Mouse (Mus musculus) heart, embryonic 14.5 days (tissue): ENCODE data around the gene Shox2. TPM values are rescaled to one million over a fixed set of nuclear protein-coding genes. Genes with fewer than 3 reads are reported as not detected.
A peak's percentile ranks its signal among the peaks of the same experiment; 100 is the strongest.

ENCODE experiments used
- ATAC-seq: fragments of 200-750 bp; cut with Nextera tagmentation; 2 replicates; pipeline ENCODE4 v1.8.0; 2017; ENCODE audit warnings: low read depth, moderate TSS enrichment; ENCODE audit not compliant: insufficient number of reproducible peaks, insufficient read depth, low FRiP score
- H3K27ac ChIP-seq, 2 experiments: fragments of 200-500 bp in 1 of 2; fragments of 300-500 bp in 1 of 2; sonication (generic) in 1 of 2; replicated peaks in 1 of 2; 2 replicates each; pipeline ENCODE4 v1.5.1; 2012 to 2014; ENCODE audit warnings: low read depth in 2 of 2, low read length in 2 of 2, control low read depth in 1 of 2, mild to moderate bottlenecking in 1 of 2, mixed read lengths in 1 of 2; ENCODE audit not compliant: control insufficient read depth in 1 of 2, insufficient read depth in 1 of 2
- H3K27me3 ChIP-seq: fragments of 300-500 bp; sonication (generic); 2 replicates; pipeline ENCODE4 v1.6.1; 2014; ENCODE audit warnings: mild to moderate bottlenecking, low read length, control low read depth; ENCODE audit not compliant: control insufficient read depth, insufficient read depth
- H3K36me3 ChIP-seq: fragments of 300-500 bp; sonication (generic); 2 replicates; pipeline ENCODE4 v1.6.1; 2014; ENCODE audit warnings: mild to moderate bottlenecking, control low read depth, low read length, mixed read lengths; ENCODE audit not compliant: control insufficient read depth, insufficient read depth
- H3K4me1 ChIP-seq, 2 experiments: fragments of 200-500 bp in 1 of 2; fragments of 300-500 bp in 1 of 2; sonication (generic) in 1 of 2; 2 replicates each; pipeline ENCODE4 v1.6.1; 2012 to 2014; ENCODE audit warnings: low read length in 2 of 2, control low read depth in 1 of 2, mixed read lengths in 1 of 2; ENCODE audit not compliant: control insufficient read depth in 2 of 2, insufficient read depth in 2 of 2
- H3K4me2 ChIP-seq: fragments of 300-500 bp; sonication (generic); 2 replicates; pipeline ENCODE4 v1.6.1; 2014; ENCODE audit warnings: mild to moderate bottlenecking, low read length
- H3K4me3 ChIP-seq, 2 experiments: fragments of 200-500 bp in 1 of 2; fragments of 300-500 bp in 1 of 2; sonication (generic) in 1 of 2; 2 replicates each; pipeline ENCODE4 v1.5.1; 2012 to 2014; ENCODE audit warnings: low read length in 2 of 2, mild to moderate bottlenecking in 2 of 2, control low read depth in 1 of 2, low read depth in 1 of 2, moderate library complexity in 1 of 2; ENCODE audit not compliant: control insufficient read depth in 1 of 2, insufficient read depth in 1 of 2
- H3K9ac ChIP-seq: fragments of 300-500 bp; sonication (generic); 2 replicates; pipeline ENCODE4 v1.6.1; 2014; ENCODE audit warnings: mild to moderate bottlenecking, low read length
- H3K9me3 ChIP-seq: fragments of 300-500 bp; sonication (generic); 2 replicates; pipeline ENCODE4 v1.6.1; 2016; ENCODE audit warnings: low read length, control low read depth; ENCODE audit not compliant: control insufficient read depth
- WGBS: fragments of 180-500 bp; shearing (Covaris S2); extraction: QIAGEN DNeasy Blood & Tissue Kit; methylation state at CpG from one replicate; pipeline ENCODE4 v1.1.7; 2014; 5-methylcytosine and 5-hydroxymethylcytosine counted together
- polyA plus RNA-seq: library from polyadenylated mRNA; unstranded; fragments of >200 nt; fragmentation: Nextera tagmentation; extraction: Ambion mirVana; gene quantifications from 2 replicates; pipeline ENCODE4 v1.2.1, GENCODE M21; 2014

Gene Shox2
- polyA plus RNA-seq, 1 experiment from 2014 or later, result 11.3 TPM

GRCm38 (mm10) chr3:66973391-66973943 is 8.1 kb downstream of the Shox2 start:
- no peaks in the 10 kb centered on the region for H3K9me3 ChIP-seq
- peak overlapping the region; percentile 45; the same call in 1 of the 2 replicates for H3K9ac ChIP-seq
- H3K4me3 ChIP-seq, result peak overlapping the region; percentile 46 to 47
- ATAC-seq, result no peak
- H3K27me3 ChIP-seq, result peaks cover 87% of the 10 kb centered on the region
- peak overlapping the region; percentile 79 for H3K4me2 ChIP-seq
- H3K4me1 ChIP-seq, result peaks cover 6 to 12% of the 10 kb centered on the region in 2 experiments; a peak in 3 of 4 replicates
- H3K36me3 ChIP-seq, result no peaks in the 10 kb centered on the region
- no peak overlapping the region for H3K27ac ChIP-seq
- WGBS, result 1% methylated on average over 59 of the region's 59 CpGs

GRCm38 (mm10) chr3:66972191-66972950 is 9.2 kb downstream of the Shox2 start:
- H3K27me3 ChIP-seq, result peaks cover 87% of the 10 kb centered on the region
- H3K9ac ChIP-seq, result no peak overlapping the region
- no peaks in the 10 kb centered on the region for H3K9me3 ChIP-seq
- H3K36me3 ChIP-seq, result no peaks in the 10 kb centered on the region
- no peak overlapping the region for H3K27ac ChIP-seq
- H3K4me1 ChIP-seq, result peaks cover 6 to 10% of the 10 kb centered on the region in 2 experiments; a peak in 3 of 4 replicates
- no peak for ATAC-seq
- no peak overlapping the region for H3K4me3 ChIP-seq
- WGBS, result 10% methylated on average over 16 of the region's 16 CpGs
- no peak overlapping the region for H3K4me2 ChIP-seq

- Histone ChIP-seq H3K36me3 (no peaks in the 10 kb centered on the region), H3K4me3 (peak overlapping the region; percentile 7 to 23; a peak in 2 of 4 replicates), H3K4me2 (peak overlapping the region; percentile 32), H3K9ac (no peak overlapping the region), H3K27ac (no peak overlapping the region), H3K27me3 (peaks cover 72% of the 10 kb centered on the region), H3K4me1 (peaks cover 6 to 10% of the 10 kb centered on the region in 2 experiments; a peak in 3 of 4 replicates), H3K9me3 (no peaks in the 10 kb centered on the region)
- 1% methylated on average over 29 of the region's 29 CpGs for WGBS
- no peak; the same call in 1 of the 2 replicates for ATAC-seq
Measured at GRCm38 (mm10) chr3:66970661-66971331, 10.8 kb downstream of the Shox2 start.

- no peak for ATAC-seq
- Histone ChIP-seq H3K27me3 (peaks cover 67% of the 10 kb centered on the region), H3K9me3 (no peaks in the 10 kb centered on the region), H3K4me1 (peaks cover 6 to 10% of the 10 kb centered on the region in 2 experiments; a peak in 3 of 4 replicates), H3K9ac (no peak overlapping the region), H3K4me3 (peak overlapping the region in 1 of 2 experiments; percentile 23; a peak in 2 of 4 replicates), H3K27ac (no peak overlapping the region), H3K36me3 (no peaks in the 10 kb centered on the region), H3K4me2 (peak overlapping the region; percentile 32; the same call in 1 of the 2 replicates)
- WGBS, result 5% methylated on average over 10 of the region's 10 CpGs
Measured at GRCm38 (mm10) chr3:66970261-66970660, 11.3 kb downstream of the Shox2 start.

GRCm38 (mm10) chr3:66967508-66967907 is 14.1 kb downstream of the Shox2 start:
- 66% methylated on average over 4 of the region's 4 CpGs for whole genome bisulfite sequencing
- Histone ChIP-seq H3K4me3 (no peak overlapping the region), H3K9me3 (no peaks in the 10 kb centered on the region), H3K4me2 (no peak overlapping the region), H3K36me3 (no peaks in the 10 kb centered on the region), H3K27me3 (peaks cover 43% of the 10 kb centered on the region), H3K4me1 (peaks cover 6% of the 10 kb centered on the region in 2 experiments; a peak in 2 of 4 replicates), H3K27ac (no peak overlapping the region), H3K9ac (no peak overlapping the region)
- no peak for ATAC-seq

GRCm38 (mm10) chr3:66964884-66965283 is 16.7 kb downstream of the Shox2 start:
- Histone ChIP-seq H3K4me1 (no peaks in the 10 kb centered on the region), H3K9me3 (no peaks in the 10 kb centered on the region), H3K27ac (no peak overlapping the region), H3K27me3 (peaks cover 18% of the 10 kb centered on the region), H3K4me3 (no peak overlapping the region), H3K4me2 (no peak overlapping the region), H3K36me3 (no peaks in the 10 kb centered on the region), H3K9ac (no peak overlapping the region)
- WGBS, result 66% methylated on average over 3 of the region's 3 CpGs
- ATAC-seq, result no peak

GRCm38 (mm10) chr3:66959972-66960371 is 21.6 kb downstream of the Shox2 start:
- no peak overlapping the region for H3K4me2 ChIP-seq
- WGBS, result 49% methylated on average over 5 of the region's 5 CpGs
- no peak for ATAC-seq

More at GRCm38 (mm10) chr3:66959972-66960371, 21.6 kb downstream of the Shox2 start:
- Histone ChIP-seq H3K4me1 (no peaks in the 10 kb centered on the region), H3K9ac (no peak overlapping the region), H3K36me3 (no peaks in the 10 kb centered on the region), H3K4me3 (no peak overlapping the region), H3K9me3 (no peaks in the 10 kb centered on the region), H3K27me3 (no peaks in the 10 kb centered on the region), H3K27ac (no peak overlapping the region)
